ENCODE assay signal across 20 mouse cellular contexts in the genomic region with DNA sequence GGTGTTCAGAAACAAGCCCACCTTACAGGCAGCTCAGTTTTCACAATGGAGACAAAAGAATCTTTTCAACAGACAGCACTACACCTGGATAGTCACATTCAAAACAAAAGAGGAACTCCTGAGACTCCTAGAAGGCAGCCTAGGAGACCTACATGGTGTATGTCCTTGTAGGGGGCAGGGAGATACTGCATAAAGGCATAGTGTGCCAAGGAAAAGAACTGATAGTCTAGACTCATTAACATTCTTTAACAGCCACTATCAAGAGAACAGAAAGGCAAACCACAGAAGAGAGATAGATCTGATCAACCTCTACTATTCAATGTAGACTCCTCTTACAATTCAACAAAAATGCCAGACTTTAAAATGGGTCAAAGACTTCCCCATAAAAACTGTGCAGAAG. TPM values are rescaled to one million over a fixed set of nuclear protein-coding genes. Genes with fewer than 3 reads are reported as not detected.
A peak's percentile ranks its signal among the peaks of the same experiment; 100 is the strongest.
DNase-seq lines count a peak whose midpoint lies in the region; ATAC-seq and TF ChIP-seq lines count a peak whose summit lies in the region.
"Had no signal": no experiment of that assay in that cellular context is flagged by ENCODE, and none has a peak within 500 bp of the region (broad histone marks: within the 10 kb centered on the region; RNA-seq: fewer than 3 reads in every experiment).

No protein-coding gene starts in this region.

- H3K4me2 ChIP-seq in heart, embryonic 14.5 days (ENCODE audit: low read length) = peak overlapping the region; percentile 46
- H3K4me2 ChIP-seq: embryonic facial prominence, embryonic 13.5 days; limb, embryonic 12.5 days; lung, embryonic 15.5 days had no signal

- no peaks in the 10 kb centered on the region for H3K9me3 ChIP-seq in heart, embryonic 14.5 days (ENCODE audit: control insufficient read depth, low read length)
- no peaks in the 10 kb centered on the region for H3K9me3 ChIP-seq in ES-Bruce4 (replicated peaks; ENCODE audit: control insufficient read depth, insufficient read depth, low read length, poor library complexity, severe bottlenecking)
- H3K9me3 ChIP-seq in forebrain, embryonic 10.5 days = no peaks in the 10 kb centered on the region
- H3K9me3 ChIP-seq: embryonic facial prominence, embryonic 13.5 days; limb, embryonic 12.5 days; lung, embryonic 15.5 days had no signal

- DNase-seq in heart, adult 9 months (ENCODE audit: low spot score in 2 of 2) = no peak
- no peak for DNase-seq in forebrain, embryonic 10.5 days (ENCODE audit: extremely low spot score, low spot score)
- no peak for DNase-seq in thymus, postnatal 0 days (ENCODE audit: low spot score)
- DNase-seq in kidney, postnatal 36 days = no peak
- DNase-seq: adrenal gland, adult 8-10 months; cerebellum, adult 11-12 months; kidney, adult 2 months; kidney, postnatal 14 days; layer of hippocampus, adult 9-11 months; right cerebral cortex, adult 18-20 months; spleen, adult 18-20 months; thymus, postnatal 25 days had no signal

- H3K36me3 ChIP-seq in heart, embryonic 14.5 days (ENCODE audit: control insufficient read depth, insufficient read depth, low read length) = no peaks in the 10 kb centered on the region
- no peaks in the 10 kb centered on the region for H3K36me3 ChIP-seq in ES-Bruce4 (ENCODE audit: control insufficient read depth, insufficient read depth, low read length, poor library complexity, severe bottlenecking)
- peaks cover 8% of the 10 kb centered on the region; the same call in 1 of the 2 replicates for H3K36me3 ChIP-seq in forebrain, embryonic 10.5 days (replicated peaks)
- H3K36me3 ChIP-seq: embryonic facial prominence, embryonic 13.5 days; lung, embryonic 15.5 days had no signal

- peaks cover 4 to 36% of the 10 kb centered on the region in 2 experiments for H3K4me1 ChIP-seq in heart, embryonic 14.5 days (ENCODE audit: control insufficient read depth in 2 of 2, insufficient read depth in 2 of 2, low read length in 2 of 2)
- peaks cover 2% of the 10 kb centered on the region for H3K4me1 ChIP-seq in ES-Bruce4 (ENCODE audit: control insufficient read depth, insufficient read depth, low read length)
- H3K4me1 ChIP-seq in forebrain, embryonic 10.5 days = no peaks in the 10 kb centered on the region
- H3K4me1 ChIP-seq: embryonic facial prominence, embryonic 13.5 days had no signal

- H3K4me3 ChIP-seq in heart, embryonic 14.5 days (ENCODE audit: control insufficient read depth in 1 of 2, insufficient read depth in 1 of 2, low read depth in 1 of 2, low read length in 2 of 2) = no peak overlapping the region
- no peak overlapping the region for H3K4me3 ChIP-seq in ES-Bruce4 (ENCODE audit: low read depth, low read length)
- H3K4me3 ChIP-seq in forebrain, embryonic 10.5 days = no peak overlapping the region
- H3K4me3 ChIP-seq: embryonic facial prominence, embryonic 13.5 days; limb, embryonic 12.5 days; lung, embryonic 15.5 days had no signal

- TF ChIP-seq EP300 in ES-Bruce4 (IDR thresholded peaks at IDR 0.05; ENCODE audit: insufficient read depth, low read depth, low read length) = no peak

- H3K9ac ChIP-seq in heart, embryonic 14.5 days (ENCODE audit: low read length) = no peak overlapping the region
- no peak overlapping the region for H3K9ac ChIP-seq in ES-Bruce4 (ENCODE audit: low read depth, poor library complexity, severe bottlenecking)
- H3K9ac ChIP-seq: embryonic facial prominence, embryonic 13.5 days; limb, embryonic 12.5 days; lung, embryonic 15.5 days had no signal

- peak; percentile 57; the same call in 1 of the 2 replicates for ATAC-seq in heart, embryonic 14.5 days (ENCODE audit: insufficient number of reproducible peaks, insufficient read depth, low FRiP score, low read depth)
- peak; percentile 31; the same call in 1 of the 2 replicates for ATAC-seq in common myeloid progenitor, adult 5-6 weeks (replicated peaks; ENCODE audit: low read depth, poor library complexity, severe bottlenecking)
- ATAC-seq in megakaryocyte-erythroid progenitor cell, adult 5-6 weeks (replicated peaks; ENCODE audit: low FRiP score, low TSS enrichment, poor library complexity, severe bottlenecking) = peak; percentile 83
- ATAC-seq: midbrain, embryonic 16.5 days had no signal

- H3K27me3 ChIP-seq in heart, embryonic 14.5 days (ENCODE audit: control insufficient read depth, insufficient read depth, low read length) = no peaks in the 10 kb centered on the region
- H3K27me3 ChIP-seq in ES-Bruce4 (ENCODE audit: control insufficient read depth, insufficient read depth, low read length, poor library complexity, severe bottlenecking) = no peaks in the 10 kb centered on the region
- no peaks in the 10 kb centered on the region for H3K27me3 ChIP-seq in forebrain, embryonic 10.5 days (ENCODE audit: poor library complexity, severe bottlenecking)
- H3K27me3 ChIP-seq: embryonic facial prominence, embryonic 13.5 days; limb, embryonic 12.5 days; lung, embryonic 15.5 days had no signal

- no peak for TF ChIP-seq POLR2A in ES-Bruce4 (IDR thresholded peaks at IDR 0.05; ENCODE audit: insufficient read depth, low read length)

- peak overlapping the region; percentile 64 to 72; a peak in 3 of 4 replicates for H3K27ac ChIP-seq in heart, embryonic 14.5 days (replicated peaks in 1 of 2; ENCODE audit: control insufficient read depth in 1 of 2, insufficient read depth in 1 of 2, low read depth in 2 of 2, low read length in 2 of 2)
- peak overlapping the region; percentile 75 for H3K27ac ChIP-seq in ES-Bruce4 (ENCODE audit: insufficient read depth, low read length)
- H3K27ac ChIP-seq in forebrain, embryonic 10.5 days = no peak overlapping the region
- H3K27ac ChIP-seq: embryonic facial prominence, embryonic 13.5 days; limb, embryonic 12.5 days; lung, embryonic 15.5 days had no signal

- no peak for TF ChIP-seq CTCF in ES-Bruce4 (IDR thresholded peaks at IDR 0.05; ENCODE audit: low read depth, low read length)

RNA-seq across cellular contexts. Expression of a gene that starts 25.8 kb away (rescaled TPM):
- polyA plus RNA-seq in heart, embryonic 14.5 days (2014; fragmentation: Nextera tagmentation; extraction: Ambion mirVana) = 7.9 and 9.5 TPM in 2 replicates
- 33.5 and 36.7 TPM in 2 replicates for polyA plus RNA-seq in ES-Bruce4 (2011; ENCODE audit: insufficient read depth, insufficient read length, low read depth, missing spikeins)
- total RNA-seq in common myeloid progenitor, adult 5-6 weeks (2017) = 35.1 and 54.1 TPM in 2 replicates
- 30.6 and 43.0 TPM in 2 replicates for total RNA-seq in megakaryocyte-erythroid progenitor cell, adult 5-6 weeks (2014; fragmentation: Nextera tagmentation)
- 26.7 and 33.0 TPM in 2 replicates for total RNA-seq in megakaryocyte-erythroid progenitor cell, adult 5-6 weeks (2017)
- 5.2 and 5.6 TPM in 2 replicates for polyA plus RNA-seq in forebrain, embryonic 10.5 days (2016; fragmentation: Nextera tagmentation; extraction: Ambion mirVana)
- polyA plus RNA-seq in thymus, postnatal 0 days (2015; fragmentation: Nextera tagmentation; extraction: Ambion mirVana) = 21.6 and 28.7 TPM in 2 replicates

RNA-seq across cellular contexts. Expression of a gene that starts 48.4 kb away (rescaled TPM):
- polyA plus RNA-seq in heart, embryonic 14.5 days (2014; fragmentation: Nextera tagmentation; extraction: Ambion mirVana) = 53.3 and 56.2 TPM in 2 replicates
- polyA plus RNA-seq in ES-Bruce4 (2011; ENCODE audit: insufficient read depth, insufficient read length, low read depth, missing spikeins) = 41.0 and 41.8 TPM in 2 replicates
- 14.2 and 15.7 TPM in 2 replicates for total RNA-seq in common myeloid progenitor, adult 5-6 weeks (2017)
- total RNA-seq in megakaryocyte-erythroid progenitor cell, adult 5-6 weeks (2014; fragmentation: Nextera tagmentation) = 21.3 and 29.1 TPM in 2 replicates
- 15.4 and 21.5 TPM in 2 replicates for total RNA-seq in megakaryocyte-erythroid progenitor cell, adult 5-6 weeks (2017)
- polyA plus RNA-seq in forebrain, embryonic 10.5 days (2016; fragmentation: Nextera tagmentation; extraction: Ambion mirVana) = 54.3 and 55.6 TPM in 2 replicates
- polyA plus RNA-seq in thymus, postnatal 0 days (2015; fragmentation: Nextera tagmentation; extraction: Ambion mirVana) = 65.4 and 73.8 TPM in 2 replicates

RNA-seq across cellular contexts. Expression of a gene that starts 48.5 kb away (rescaled TPM):
- polyA plus RNA-seq in heart, embryonic 14.5 days (2014; fragmentation: Nextera tagmentation; extraction: Ambion mirVana) = 44.7 and 46.0 TPM in 2 replicates
- 36.0 and 39.3 TPM in 2 replicates for polyA plus RNA-seq in ES-Bruce4 (2011; ENCODE audit: insufficient read depth, insufficient read length, low read depth, missing spikeins)
- total RNA-seq in common myeloid progenitor, adult 5-6 weeks (2017) = 30.0 and 36.5 TPM in 2 replicates
- total RNA-seq in megakaryocyte-erythroid progenitor cell, adult 5-6 weeks (2014; fragmentation: Nextera tagmentation) = 20.2 and 24.6 TPM in 2 replicates
- total RNA-seq in megakaryocyte-erythroid progenitor cell, adult 5-6 weeks (2017) = 31.2 and 36.4 TPM in 2 replicates
- polyA plus RNA-seq in forebrain, embryonic 10.5 days (2016; fragmentation: Nextera tagmentation; extraction: Ambion mirVana) = 21.2 and 23.7 TPM in 2 replicates
- polyA plus RNA-seq in thymus, postnatal 0 days (2015; fragmentation: Nextera tagmentation; extraction: Ambion mirVana) = 12.6 and 12.9 TPM in 2 replicates

Comparison
In these comparisons a context has a peak if more than half of its experiments do, and no peak if none do; other contexts are left out.
1. ATAC-seq: peak in every context shown above with its lines; median percentile 83 in megakaryocyte-erythroid progenitor cell, adult 5-6 weeks; 57 in heart, embryonic 14.5 days; 31 in common myeloid progenitor, adult 5-6 weeks.